Mouse (Mus musculus) retina, postnatal 1 day (tissue): ENCODE results near the gene Tnni1.
A peak's percentile ranks its signal among the peaks of the same experiment; 100 is the strongest.

ENCODE experiments used
- DNase-seq: peaks from one replicate; pipeline ENCODE4 v3.0.0-alpha.2; 2012

The Tnni1 gene

GRCm38 (mm10) chr1:135767324-135767890, 11.8 kb upstream of the Tnni1 start:
- DNase-seq: no peak

- DNase-seq: no peak
Measured at GRCm38 (mm10) chr1:135768400-135768799, 10.8 kb upstream of the Tnni1 start.

- no peak for DNase-seq
Measured at GRCm38 (mm10) chr1:135770237-135770636, 9.0 kb upstream of the Tnni1 start.

GRCm38 (mm10) chr1:135770896-135771572, 8.2 kb upstream of the Tnni1 start:
- DNase-seq: no peak

- no peak for DNase-seq
Measured at GRCm38 (mm10) chr1:135771573-135771970, 7.7 kb upstream of the Tnni1 start.

- no peak for DNase-seq
Measured at GRCm38 (mm10) chr1:135776596-135776995, 2.6 kb upstream of the Tnni1 start.

- no peak for DNase-seq
Measured at GRCm38 (mm10) chr1:135777046-135777445, 2.2 kb upstream of the Tnni1 start.

- DNase-seq: no peak
Measured at GRCm38 (mm10) chr1:135780649-135781048, 1.4 kb downstream of the Tnni1 start.

GRCm38 (mm10) chr1:135781220-135781619, 2.0 kb downstream of the Tnni1 start:
- peak; percentile 86 for DNase-seq

GRCm38 (mm10) chr1:135782816-135783215, 3.6 kb downstream of the Tnni1 start:
- peak; percentile 44 for DNase-seq

GRCm38 (mm10) chr1:135787799-135788198, 8.6 kb downstream of the Tnni1 start:
- DNase-seq: peak; percentile 90

GRCm38 (mm10) chr1:135788708-135789107, 9.5 kb downstream of the Tnni1 start:
- DNase-seq: no peak

- DNase-seq: peak; percentile 89
Measured at GRCm38 (mm10) chr1:135789815-135790214, 10.6 kb downstream of the Tnni1 start.

GRCm38 (mm10) chr1:135792143-135792939, 13.1 kb downstream of the Tnni1 start:
- DNase-seq: no peak

- peak; percentile 48 for DNase-seq
Measured at GRCm38 (mm10) chr1:135793370-135794215, 14.4 kb downstream of the Tnni1 start.

GRCm38 (mm10) chr1:135794216-135795134, 15.2 kb downstream of the Tnni1 start:
- peak; percentile 73 for DNase-seq

GRCm38 (mm10) chr1:135798492-135798891, 19.3 kb downstream of the Tnni1 start:
- no peak for DNase-seq

GRCm38 (mm10) chr1:135799109-135799627, 19.9 kb downstream of the Tnni1 start:
- DNase-seq: no peak

- peak; percentile 80 for DNase-seq
Measured at GRCm38 (mm10) chr1:135800192-135800950, 21.1 kb downstream of the Tnni1 start.

- no peak for DNase-seq
Measured at GRCm38 (mm10) chr1:135807546-135807945, 28.3 kb downstream of the Tnni1 start.

GRCm38 (mm10) chr1:135810180-135810579, 30.9 kb downstream of the Tnni1 start:
- DNase-seq: no peak
